Mouse (Mus musculus) limb, embryonic 11.5 days (tissue): Measurements from ENCODE around the gene Gm11032. TPM values are rescaled to one million over a fixed set of nuclear protein-coding genes. Genes with fewer than 3 reads are reported as not detected.
A peak's percentile ranks its signal among the peaks of the same experiment; 100 is the strongest.
"Not testable (repeated sequence)": the region's sequence is repeated elsewhere in the genome, so short reads cannot be mapped to it uniquely, and the experiment has no call there.

Experiments
- ATAC-seq: fragments of 200-750 bp; cut with Nextera tagmentation; 2 replicates; pipeline ENCODE4 v1.8.0; 2017; ENCODE audit warnings: low read depth; ENCODE audit not compliant: insufficient number of reproducible peaks, low FRiP score, low TSS enrichment
- DNase-seq: peaks from one replicate; pipeline ENCODE4 v3.0.0-alpha.2; 2015; ENCODE audit warnings: low spot score
- H3K27ac ChIP-seq: fragments of 300-500 bp; sonication (generic); replicated peaks from 2 replicates; pipeline ENCODE4 v1.5.1; 2014; ENCODE audit warnings: low read depth, mild to moderate bottlenecking, low read length
- H3K27me3 ChIP-seq: fragments of 300-500 bp; sonication (generic); 2 replicates; pipeline ENCODE4 v1.6.1; 2014; ENCODE audit warnings: mild to moderate bottlenecking, low read length, mixed read lengths; ENCODE audit not compliant: control insufficient read depth, insufficient read depth
- H3K36me3 ChIP-seq: fragments of 300-500 bp; sonication (generic); 2 replicates; pipeline ENCODE4 v1.6.1; 2014; ENCODE audit warnings: mild to moderate bottlenecking, low read length, moderate library complexity, mixed read lengths; ENCODE audit not compliant: control insufficient read depth, insufficient read depth
- H3K4me1 ChIP-seq: fragments of 300-500 bp; sonication (generic); 2 replicates; pipeline ENCODE4 v1.6.1; 2014; ENCODE audit warnings: low read length, mixed read lengths; ENCODE audit not compliant: control insufficient read depth, insufficient read depth
- H3K4me2 ChIP-seq: fragments of 300-500 bp; sonication (generic); 2 replicates; pipeline ENCODE4 v1.6.1; 2014; ENCODE audit warnings: low read depth, mild to moderate bottlenecking, moderate library complexity; ENCODE audit not compliant: severe bottlenecking
- H3K4me3 ChIP-seq: fragments of 300-500 bp; sonication (generic); 2 replicates; pipeline ENCODE4 v1.5.1; 2014; ENCODE audit warnings: low read depth, low read length
- H3K9ac ChIP-seq: fragments of 300-500 bp; sonication (generic); 2 replicates; pipeline ENCODE4 v1.6.1; 2014; ENCODE audit warnings: mild to moderate bottlenecking, low read length
- H3K9me3 ChIP-seq: fragments of 300-500 bp; sonication (generic); 2 replicates; pipeline ENCODE4 v1.6.1; 2016; ENCODE audit warnings: low read length; ENCODE audit not compliant: control insufficient read depth
- WGBS: fragments of 180-500 bp; shearing (Covaris S2); extraction: QIAGEN DNeasy Blood & Tissue Kit; methylation state at CpG from one replicate; pipeline ENCODE4 v1.1.7; 2014; 5-methylcytosine and 5-hydroxymethylcytosine counted together
- polyA plus RNA-seq: library from polyadenylated mRNA; unstranded; fragments of >200 nt; fragmentation: Nextera tagmentation; extraction: Ambion mirVana; gene quantifications from 2 replicates; pipeline ENCODE4 v1.2.1, GENCODE M21; 2014

Gene Gm11032
- not detected in 2 replicates for polyA plus RNA-seq

GRCm38 (mm10) chr11:4620017-4620485, at the start of gene Gm11032:
Gm11032 (plus strand) TSS chr11:4620067.
- no peak within 1 kb of the TSS for H3K27ac ChIP-seq
- no peaks in the 10 kb centered on the region for H3K9me3 ChIP-seq
- WGBS = 81% methylated on average over 16 of the region's 16 CpGs
- H3K36me3 ChIP-seq = no peaks in the 10 kb centered on the region
- H3K4me2 ChIP-seq = no peak within 1 kb of the TSS
- no peaks in the 10 kb centered on the region for H3K27me3 ChIP-seq
- ATAC-seq (no peak), DNase-seq (no peak)
- no peaks in the 10 kb centered on the region for H3K4me1 ChIP-seq
- H3K4me3 ChIP-seq = no peak within 1 kb of the TSS
- no peak within 1 kb of the TSS for H3K9ac ChIP-seq

GRCm38 (mm10) chr11:4571491-4571901, 48.4 kb upstream of the Gm11032 start:
- Histone ChIP-seq H3K4me1 (no peaks in the 10 kb centered on the region), H3K9me3 (no peaks in the 10 kb centered on the region), H3K4me2 (no peak overlapping the region), H3K36me3 (no peaks in the 10 kb centered on the region), H3K4me3 (no peak overlapping the region), H3K9ac (no peak overlapping the region), H3K27ac (no peak overlapping the region), H3K27me3 (no peaks in the 10 kb centered on the region)
- DNase-seq (no peak), ATAC-seq (no peak)
- WGBS = 72% methylated on average over 4 of the region's 4 CpGs

- WGBS = 87% methylated on average over 2 of the region's 2 CpGs
- ATAC-seq, H3K4me2 ChIP-seq, DNase-seq, H3K9me3 ChIP-seq, H3K4me3 ChIP-seq, H3K36me3 ChIP-seq, H3K9ac ChIP-seq, H3K27me3 ChIP-seq, H3K27ac ChIP-seq, H3K4me1 ChIP-seq: not testable (repeated sequence)
These were observed 43.7 kb upstream of the Gm11032 start for GRCm38 (mm10) chr11:4576090-4576732.

- DNase-seq (no peak), ATAC-seq (no peak)
- H3K9ac ChIP-seq = no peak overlapping the region
- H3K27ac ChIP-seq = no peak overlapping the region
- no peaks in the 10 kb centered on the region for H3K27me3 ChIP-seq
- H3K4me1 ChIP-seq = no peaks in the 10 kb centered on the region
- no peaks in the 10 kb centered on the region for H3K36me3 ChIP-seq
- no peak overlapping the region for H3K4me3 ChIP-seq
- no peak overlapping the region for H3K4me2 ChIP-seq
- WGBS = 93% methylated on average over 2 of the region's 2 CpGs
- H3K9me3 ChIP-seq = no peaks in the 10 kb centered on the region
These were observed 42.8 kb upstream of the Gm11032 start for GRCm38 (mm10) chr11:4577079-4577478.

- no peaks in the 10 kb centered on the region for H3K36me3 ChIP-seq
- ATAC-seq (no peak), DNase-seq (no peak)
- WGBS = 94% methylated on average over 2 of the region's 2 CpGs
- no peaks in the 10 kb centered on the region for H3K27me3 ChIP-seq
- no peak overlapping the region for H3K9ac ChIP-seq
- H3K4me2 ChIP-seq = no peak overlapping the region
- H3K4me1 ChIP-seq = no peaks in the 10 kb centered on the region
- H3K9me3 ChIP-seq = no peaks in the 10 kb centered on the region
- no peak overlapping the region for H3K27ac ChIP-seq
- H3K4me3 ChIP-seq = no peak overlapping the region
These were observed 41.2 kb upstream of the Gm11032 start for GRCm38 (mm10) chr11:4578682-4579081.

GRCm38 (mm10) chr11:4591811-4592210, 28.1 kb upstream of the Gm11032 start:
- Histone ChIP-seq H3K4me1 (peaks cover 6% of the 10 kb centered on the region; the same call in 1 of the 2 replicates), H3K36me3 (no peaks in the 10 kb centered on the region), H3K9ac (no peak overlapping the region), H3K27ac (no peak overlapping the region), H3K4me2 (no peak overlapping the region), H3K9me3 (no peaks in the 10 kb centered on the region), H3K4me3 (no peak overlapping the region), H3K27me3 (no peaks in the 10 kb centered on the region)
- WGBS = 91% methylated on average over 4 of the region's 4 CpGs
- DNase-seq (no peak), ATAC-seq (no peak)

- H3K4me1 ChIP-seq = peaks cover 6% of the 10 kb centered on the region; the same call in 1 of the 2 replicates
- H3K27me3 ChIP-seq = no peaks in the 10 kb centered on the region
- DNase-seq = no peak
- peak overlapping the region; percentile 56 for H3K4me2 ChIP-seq
- no peaks in the 10 kb centered on the region for H3K36me3 ChIP-seq
- no peak overlapping the region for H3K27ac ChIP-seq
- H3K9me3 ChIP-seq = no peaks in the 10 kb centered on the region
- 45% methylated on average over 5 of the region's 5 CpGs for WGBS
- peak overlapping the region; percentile 95 for H3K4me3 ChIP-seq
- ATAC-seq = no peak
- 0 out of 2 replicates have a peak overlapping the region, but pooled peaks have one; percentile 45 for H3K9ac ChIP-seq
These were observed 26.4 kb upstream of the Gm11032 start for GRCm38 (mm10) chr11:4593491-4593848.

GRCm38 (mm10) chr11:4593849-4594607, 25.8 kb upstream of the Gm11032 start:
- Histone ChIP-seq H3K4me1 (peaks cover 6% of the 10 kb centered on the region; the same call in 1 of the 2 replicates), H3K27me3 (no peaks in the 10 kb centered on the region), H3K4me2 (peak overlapping the region; percentile 56), H3K9me3 (no peaks in the 10 kb centered on the region), H3K9ac (peak overlapping the region; percentile 76), H3K27ac (peak overlapping the region; percentile 80), H3K36me3 (no peaks in the 10 kb centered on the region), H3K4me3 (peak overlapping the region; percentile 95)
- ATAC-seq (peak; percentile 65), DNase-seq (no peak)
- WGBS = 1% methylated on average over 43 of the region's 45 CpGs
